Mouse (Mus musculus): ENCODE measurements around the gene Txn1. TPM values are rescaled to one million over a fixed set of nuclear protein-coding genes. Genes with fewer than 3 reads are reported as not detected.

The Txn1 gene
- polyA plus RNA-seq, 1 experiment, result 417 TPM

DNA sequence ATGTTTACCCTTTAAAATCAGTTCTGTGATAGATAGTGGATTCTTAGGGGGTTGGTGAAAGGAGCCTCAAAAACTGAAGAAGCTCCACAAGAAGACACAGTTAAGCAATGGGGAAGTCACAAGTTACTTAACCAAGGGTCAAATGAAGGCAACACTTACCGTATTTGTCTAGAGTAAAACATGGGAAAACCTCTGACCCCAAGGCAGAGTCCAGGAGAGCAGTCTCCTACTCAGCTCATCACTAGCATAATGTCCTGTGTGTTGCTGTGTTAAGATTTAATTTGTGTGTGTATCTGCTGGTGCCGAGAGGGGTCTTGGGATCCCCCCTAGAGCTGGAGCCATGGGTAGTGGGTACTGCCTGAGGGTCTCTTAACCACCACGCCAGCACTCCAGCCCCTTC lies 3.8 kb downstream of the Txn1 start:
- Histone ChIP-seq H3K27ac (ENCODE audit: insufficient read depth, low read length) (no peak overlapping the region), H3K36me3 (ENCODE audit: control insufficient read depth, insufficient read depth, low read length, poor library complexity, severe bottlenecking) (peaks cover 49% of the 10 kb centered on the region), H3K4me1 (ENCODE audit: control insufficient read depth, insufficient read depth, low read length) (peaks cover 2% of the 10 kb centered on the region), H3K4me3 (ENCODE audit: low read depth, low read length) (no peak overlapping the region), H3K9ac (ENCODE audit: low read depth, poor library complexity, severe bottlenecking) (no peak overlapping the region), H3K27me3 (ENCODE audit: control insufficient read depth, insufficient read depth, low read length, poor library complexity, severe bottlenecking) (no peaks in the 10 kb centered on the region), H3K9me3 (replicated peaks; ENCODE audit: control insufficient read depth, insufficient read depth, low read length, poor library complexity, severe bottlenecking) (no peaks in the 10 kb centered on the region)
- TF ChIP-seq POLR2A (IDR thresholded peaks at IDR 0.05; ENCODE audit: insufficient read depth, low read length), result no peak
- no peak for TF ChIP-seq EP300 (IDR thresholded peaks at IDR 0.05; ENCODE audit: insufficient read depth, low read depth, low read length)
- no peak for TF ChIP-seq CTCF (IDR thresholded peaks at IDR 0.05; ENCODE audit: low read depth, low read length)

DNA sequence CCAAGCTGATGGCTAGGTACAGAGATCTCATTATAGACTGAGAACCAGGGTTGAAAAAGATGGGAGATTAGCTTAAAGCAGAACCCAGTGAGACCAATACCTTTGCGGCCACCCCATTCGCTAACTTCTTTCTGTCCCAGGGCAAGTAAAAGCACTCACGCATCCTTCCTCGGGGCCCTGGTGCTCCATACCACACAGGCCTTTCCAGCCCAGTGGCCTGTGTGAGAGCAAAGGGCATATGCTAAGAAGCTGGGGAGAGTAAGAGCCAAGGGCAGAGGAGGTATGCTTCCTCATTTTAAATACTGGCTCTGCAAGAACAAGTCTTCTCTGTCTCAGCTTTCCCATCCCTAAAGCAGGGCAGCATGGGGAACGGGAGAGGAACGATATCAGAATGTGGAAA lies 6.3 kb downstream of the Txn1 start:
- no peak overlapping the region for H3K9ac ChIP-seq (ENCODE audit: low read depth, poor library complexity, severe bottlenecking)
- peaks cover 4% of the 10 kb centered on the region for H3K4me1 ChIP-seq (ENCODE audit: control insufficient read depth, insufficient read depth, low read length)
- no peak overlapping the region for H3K27ac ChIP-seq (ENCODE audit: insufficient read depth, low read length)
- no peaks in the 10 kb centered on the region for H3K9me3 ChIP-seq (replicated peaks; ENCODE audit: control insufficient read depth, insufficient read depth, low read length, poor library complexity, severe bottlenecking)
- no peaks in the 10 kb centered on the region for H3K27me3 ChIP-seq (ENCODE audit: control insufficient read depth, insufficient read depth, low read length, poor library complexity, severe bottlenecking)
- no peak overlapping the region for H3K4me3 ChIP-seq (ENCODE audit: low read depth, low read length)
- TF ChIP-seq CTCF (IDR thresholded peaks at IDR 0.05; ENCODE audit: low read depth, low read length), result no peak
- H3K36me3 ChIP-seq (ENCODE audit: control insufficient read depth, insufficient read depth, low read length, poor library complexity, severe bottlenecking), result peaks cover 71% of the 10 kb centered on the region

DNA sequence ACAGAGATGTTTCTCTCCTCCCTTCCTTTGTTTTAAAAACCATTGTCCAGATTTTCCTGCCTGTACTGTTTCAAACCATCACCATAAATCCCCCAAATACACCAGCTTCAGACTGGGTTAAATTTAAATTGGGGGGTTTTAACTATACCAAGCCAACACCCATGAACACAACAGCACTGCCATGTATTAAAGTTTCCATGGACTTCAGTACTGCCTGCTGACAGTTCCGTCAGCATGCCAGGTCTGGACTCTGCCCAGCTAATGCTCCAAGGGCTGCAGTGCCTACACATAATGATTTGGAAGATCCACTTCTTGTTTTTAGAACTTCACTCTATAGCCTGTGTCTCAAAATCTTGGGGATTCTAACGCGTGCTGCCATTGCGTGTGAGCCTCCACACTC lies 8.7 kb downstream of the Txn1 start:
- H3K9me3 ChIP-seq (replicated peaks; ENCODE audit: control insufficient read depth, insufficient read depth, low read length, poor library complexity, severe bottlenecking), result no peaks in the 10 kb centered on the region
- H3K9ac ChIP-seq (ENCODE audit: low read depth, poor library complexity, severe bottlenecking), result no peak overlapping the region

DNA sequence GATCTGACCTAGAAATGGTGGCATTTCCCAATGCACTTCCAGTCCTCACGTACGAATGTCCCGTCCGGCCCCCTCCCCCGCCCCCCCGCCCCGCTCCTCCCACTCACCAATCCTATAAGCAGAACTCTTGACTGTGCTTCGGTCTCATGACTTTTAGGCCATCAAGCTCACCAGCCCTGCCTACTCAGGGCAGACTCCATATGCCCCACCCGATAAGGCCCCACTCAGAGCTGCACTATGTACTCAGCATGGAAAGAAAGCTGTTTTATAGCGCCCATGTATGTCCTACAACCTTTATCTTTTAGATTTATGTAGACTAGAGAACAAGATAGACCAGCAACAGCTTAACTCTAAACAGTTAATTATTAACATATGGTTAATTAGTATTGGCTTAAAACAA lies 9.2 kb downstream of the Txn1 start:
- peaks cover 80% of the 10 kb centered on the region for H3K36me3 ChIP-seq (ENCODE audit: control insufficient read depth, insufficient read depth, low read length, poor library complexity, severe bottlenecking)

More for the DNA sequence above, 8.7 kb downstream of the Txn1 start:
- Histone ChIP-seq H3K27ac (ENCODE audit: insufficient read depth, low read length) (no peak overlapping the region), H3K4me1 (ENCODE audit: control insufficient read depth, insufficient read depth, low read length) (peaks cover 4% of the 10 kb centered on the region), H3K4me3 (ENCODE audit: low read depth, low read length) (no peak overlapping the region), H3K27me3 (ENCODE audit: control insufficient read depth, insufficient read depth, low read length, poor library complexity, severe bottlenecking) (no peaks in the 10 kb centered on the region), H3K36me3 (ENCODE audit: control insufficient read depth, insufficient read depth, low read length, poor library complexity, severe bottlenecking) (peaks cover 84% of the 10 kb centered on the region)
- no peak for TF ChIP-seq EP300 (IDR thresholded peaks at IDR 0.05; ENCODE audit: insufficient read depth, low read depth, low read length)
- TF ChIP-seq CTCF (IDR thresholded peaks at IDR 0.05; ENCODE audit: low read depth, low read length), result no peak
- no peak for TF ChIP-seq POLR2A (IDR thresholded peaks at IDR 0.05; ENCODE audit: insufficient read depth, low read length)

DNA sequence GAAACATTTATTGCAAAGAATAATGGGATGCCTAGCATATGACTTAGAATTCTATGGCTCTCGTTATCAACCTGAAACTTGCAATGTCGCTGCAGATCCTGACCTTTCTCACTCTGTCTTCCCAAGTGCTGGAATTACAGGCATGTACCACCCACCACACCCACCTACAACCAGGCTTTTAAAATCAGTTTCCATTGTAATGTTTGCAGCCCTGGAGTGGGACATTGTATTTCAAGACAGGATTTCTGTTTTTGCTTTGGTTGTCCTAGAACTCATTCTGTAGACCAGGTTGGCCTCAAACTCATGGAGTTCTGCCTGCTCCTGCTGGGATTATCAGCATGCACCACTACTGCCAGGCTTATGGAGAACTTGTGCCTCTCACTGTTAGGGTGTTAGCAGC lies 13.3 kb downstream of the Txn1 start:
- Histone ChIP-seq H3K9me3 (replicated peaks; ENCODE audit: control insufficient read depth, insufficient read depth, low read length, poor library complexity, severe bottlenecking) (no peaks in the 10 kb centered on the region), H3K4me1 (ENCODE audit: control insufficient read depth, insufficient read depth, low read length) (peaks cover 2% of the 10 kb centered on the region), H3K36me3 (ENCODE audit: control insufficient read depth, insufficient read depth, low read length, poor library complexity, severe bottlenecking) (peaks cover 38% of the 10 kb centered on the region)

More for the DNA sequence above, 9.2 kb downstream of the Txn1 start:
- Histone ChIP-seq H3K4me3 (ENCODE audit: low read depth, low read length) (no peak overlapping the region), H3K9me3 (replicated peaks; ENCODE audit: control insufficient read depth, insufficient read depth, low read length, poor library complexity, severe bottlenecking) (no peaks in the 10 kb centered on the region), H3K27me3 (ENCODE audit: control insufficient read depth, insufficient read depth, low read length, poor library complexity, severe bottlenecking) (no peaks in the 10 kb centered on the region), H3K4me1 (ENCODE audit: control insufficient read depth, insufficient read depth, low read length) (peaks cover 4% of the 10 kb centered on the region), H3K27ac (ENCODE audit: insufficient read depth, low read length) (no peak overlapping the region), H3K9ac (ENCODE audit: low read depth, poor library complexity, severe bottlenecking) (no peak overlapping the region)
- no peak for TF ChIP-seq EP300 (IDR thresholded peaks at IDR 0.05; ENCODE audit: insufficient read depth, low read depth, low read length)
- no peak for TF ChIP-seq POLR2A (IDR thresholded peaks at IDR 0.05; ENCODE audit: insufficient read depth, low read length)
- no peak for TF ChIP-seq CTCF (IDR thresholded peaks at IDR 0.05; ENCODE audit: low read depth, low read length)

DNA sequence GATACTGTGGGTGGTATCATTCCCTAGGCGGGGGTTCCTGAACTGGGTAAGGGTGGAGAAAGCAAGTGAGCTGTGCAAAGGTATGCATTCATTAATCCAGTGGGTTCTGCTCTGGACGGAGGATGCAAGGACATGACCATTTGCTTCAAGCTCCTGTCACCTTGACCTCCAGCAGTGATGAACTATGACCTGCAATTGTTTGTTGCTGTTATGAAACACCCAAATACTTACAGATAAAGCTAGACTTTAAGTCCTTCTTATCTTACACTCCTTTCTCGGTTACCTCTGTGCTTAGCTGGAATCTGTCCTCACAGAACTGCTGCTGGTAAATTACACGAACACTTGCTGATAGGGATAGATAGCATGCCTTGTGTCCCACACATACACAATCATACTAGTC lies 15.6 kb downstream of the Txn1 start:
- H3K36me3 ChIP-seq (ENCODE audit: control insufficient read depth, insufficient read depth, low read length, poor library complexity, severe bottlenecking), result peaks cover 22% of the 10 kb centered on the region
- no peak overlapping the region for H3K27ac ChIP-seq (ENCODE audit: insufficient read depth, low read length)
- no peak overlapping the region for H3K4me3 ChIP-seq (ENCODE audit: low read depth, low read length)
- no peaks in the 10 kb centered on the region for H3K9me3 ChIP-seq (replicated peaks; ENCODE audit: control insufficient read depth, insufficient read depth, low read length, poor library complexity, severe bottlenecking)
- no peak overlapping the region for H3K9ac ChIP-seq (ENCODE audit: low read depth, poor library complexity, severe bottlenecking)
- H3K4me1 ChIP-seq (ENCODE audit: control insufficient read depth, insufficient read depth, low read length), result no peaks in the 10 kb centered on the region
- H3K27me3 ChIP-seq (ENCODE audit: control insufficient read depth, insufficient read depth, low read length, poor library complexity, severe bottlenecking), result no peaks in the 10 kb centered on the region
- TF ChIP-seq EP300 (IDR thresholded peaks at IDR 0.05; ENCODE audit: insufficient read depth, low read depth, low read length) (no peak), CTCF (IDR thresholded peaks at IDR 0.05; ENCODE audit: low read depth, low read length) (no peak), POLR2A (IDR thresholded peaks at IDR 0.05; ENCODE audit: insufficient read depth, low read length) (no peak)

More for the DNA sequence above, 13.3 kb downstream of the Txn1 start:
- H3K9ac ChIP-seq (ENCODE audit: low read depth, poor library complexity, severe bottlenecking), result no peak overlapping the region
- no peak overlapping the region for H3K4me3 ChIP-seq (ENCODE audit: low read depth, low read length)
- H3K27ac ChIP-seq (ENCODE audit: insufficient read depth, low read length), result no peak overlapping the region
- TF ChIP-seq CTCF (IDR thresholded peaks at IDR 0.05; ENCODE audit: low read depth, low read length), result no peak
- no peak for TF ChIP-seq POLR2A (IDR thresholded peaks at IDR 0.05; ENCODE audit: insufficient read depth, low read length)
- no peak for TF ChIP-seq EP300 (IDR thresholded peaks at IDR 0.05; ENCODE audit: insufficient read depth, low read depth, low read length)
- H3K27me3 ChIP-seq (ENCODE audit: control insufficient read depth, insufficient read depth, low read length, poor library complexity, severe bottlenecking), result no peaks in the 10 kb centered on the region
